31 mouse cellular contexts compared by ENCODE assay signal in the genomic region with DNA sequence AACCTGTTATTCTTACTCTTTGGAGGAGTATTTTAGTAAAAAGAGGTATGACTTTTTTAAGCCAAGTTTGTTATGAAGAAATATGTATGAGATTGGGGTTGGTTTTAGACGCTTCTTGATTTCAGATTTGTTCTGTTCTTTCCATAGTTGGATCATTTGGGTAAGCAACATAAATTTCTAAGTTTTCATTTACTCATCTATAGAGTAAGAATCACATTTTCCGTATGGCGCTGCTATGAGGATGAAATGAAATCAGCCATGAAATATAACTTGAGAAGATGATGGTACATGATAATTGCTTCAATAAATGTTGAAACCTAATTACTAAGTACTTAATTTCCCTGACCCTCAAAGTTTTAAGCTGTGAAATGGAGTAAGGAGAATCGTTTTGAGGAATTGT.
"Had no signal": no experiment of that assay in that cellular context is flagged by ENCODE, and none has a peak within 500 bp of the region (broad histone marks: within the 10 kb centered on the region; RNA-seq: fewer than 3 reads in every experiment).

No protein-coding gene starts in this region.

- H3K27ac ChIP-seq: limb, embryonic 10.5 days; limb, embryonic 12.5 days; limb, embryonic 13.5 days; limb, embryonic 15.5 days; liver, embryonic 13.5 days; liver, embryonic 14.5 days; liver, embryonic 15.5 days; lung, embryonic 15.5 days; macrophage; midbrain, embryonic 10.5 days; midbrain, embryonic 12.5 days; midbrain, embryonic 13.5 days; midbrain, embryonic 15.5 days; neural tube, embryonic 12.5 days had no signal

- DNase-seq: left cerebral cortex, postnatal 4 days; liver; liver, embryonic 13.5 days; liver, postnatal 0 days; lung, adult 18-20 months; lung, adult 2 months; lung, embryonic 14.5 days; lung, postnatal 10 days; lung, postnatal 14 days; lung, postnatal 36 days; lung, postnatal 4 days; midbrain, embryonic 14.5 days had no signal

- H3K9ac ChIP-seq: limb, embryonic 12.5 days; limb, embryonic 13.5 days; limb, embryonic 15.5 days; liver, embryonic 13.5 days; liver, embryonic 14.5 days; liver, embryonic 15.5 days; liver, postnatal 0 days; lung, embryonic 14.5 days; lung, embryonic 15.5 days; midbrain, embryonic 12.5 days; midbrain, embryonic 13.5 days; midbrain, embryonic 15.5 days; neural tube, embryonic 12.5 days had no signal

- H3K27me3 ChIP-seq: limb, embryonic 12.5 days; limb, embryonic 13.5 days; limb, embryonic 15.5 days; liver, embryonic 13.5 days; liver, embryonic 15.5 days; lung, embryonic 15.5 days; megakaryocyte, embryonic 14.5 days; midbrain, embryonic 12.5 days; midbrain, embryonic 13.5 days; midbrain, embryonic 15.5 days; neural tube, embryonic 12.5 days had no signal

- H3K4me3 ChIP-seq: limb, embryonic 10.5 days; limb, embryonic 12.5 days; limb, embryonic 13.5 days; limb, embryonic 15.5 days; liver, embryonic 13.5 days; liver, embryonic 15.5 days; lung, embryonic 15.5 days; megakaryocyte, embryonic 14.5 days; midbrain, embryonic 10.5 days; midbrain, embryonic 12.5 days; midbrain, embryonic 13.5 days; midbrain, embryonic 15.5 days; myocyte; neural tube, embryonic 12.5 days had no signal

- ATAC-seq: liver, postnatal 0 days; lung, postnatal 0 days; midbrain, embryonic 13.5 days; midbrain, embryonic 15.5 days; midbrain, embryonic 16.5 days had no signal

- H3K9me3 ChIP-seq: limb, embryonic 10.5 days; limb, embryonic 12.5 days; limb, embryonic 13.5 days; limb, embryonic 15.5 days; liver, embryonic 13.5 days; liver, embryonic 15.5 days; lung, embryonic 15.5 days; megakaryocyte, embryonic 14.5 days; midbrain, embryonic 10.5 days; midbrain, embryonic 12.5 days; midbrain, embryonic 13.5 days; midbrain, embryonic 15.5 days; neural tube, embryonic 12.5 days had no signal

- H3K4me2 ChIP-seq: limb, embryonic 12.5 days; limb, embryonic 13.5 days; limb, embryonic 15.5 days; liver, embryonic 11.5 days; liver, embryonic 13.5 days; liver, embryonic 15.5 days; lung, embryonic 14.5 days; lung, embryonic 15.5 days; midbrain, embryonic 11.5 days; midbrain, embryonic 12.5 days; midbrain, embryonic 13.5 days; midbrain, embryonic 15.5 days; neural tube, embryonic 12.5 days had no signal

- H3K36me3 ChIP-seq: limb, embryonic 10.5 days; limb, embryonic 12.5 days; limb, embryonic 13.5 days; limb, embryonic 15.5 days; liver, embryonic 13.5 days; liver, embryonic 15.5 days; lung, embryonic 15.5 days; midbrain, embryonic 10.5 days; midbrain, embryonic 12.5 days; midbrain, embryonic 13.5 days; midbrain, embryonic 15.5 days; neural tube, embryonic 12.5 days had no signal

- H3K4me1 ChIP-seq: limb, embryonic 10.5 days; limb, embryonic 12.5 days; limb, embryonic 13.5 days; limb, embryonic 15.5 days; liver, embryonic 13.5 days; liver, embryonic 15.5 days; lung, embryonic 15.5 days; midbrain, embryonic 10.5 days; midbrain, embryonic 12.5 days; midbrain, embryonic 13.5 days; midbrain, embryonic 15.5 days; neural tube, embryonic 12.5 days had no signal
